Mouse (Mus musculus): ENCODE measurements around the gene Lamb3. TPM values are rescaled to one million over a fixed set of nuclear protein-coding genes. Genes with fewer than 3 reads are reported as not detected.

The Lamb3 gene
- polyA plus RNA-seq, 1 experiment = 1.0 TPM

- DNase-seq (ENCODE audit: extremely low spot score in 1 of 2, low spot score in 1 of 2) = no peak
Measured at GRCm38 (mm10) chr1:193200640-193201382, 6.7 kb upstream of the Lamb3 start.

GRCm38 (mm10) chr1:193201383-193201778 lies 6.1 kb upstream of the Lamb3 start, which contains the start of gene Traf3ip3:
Gene Traf3ip3, minus strand, starts transcription at chr1:193201703.
- DNase-seq (ENCODE audit: extremely low spot score in 1 of 2, low spot score in 1 of 2) = no peak

- DNase-seq (ENCODE audit: extremely low spot score in 1 of 2, low spot score in 1 of 2) = no peak
Measured at GRCm38 (mm10) chr1:193203821-193204220, 3.7 kb upstream of the Lamb3 start.

DNA sequence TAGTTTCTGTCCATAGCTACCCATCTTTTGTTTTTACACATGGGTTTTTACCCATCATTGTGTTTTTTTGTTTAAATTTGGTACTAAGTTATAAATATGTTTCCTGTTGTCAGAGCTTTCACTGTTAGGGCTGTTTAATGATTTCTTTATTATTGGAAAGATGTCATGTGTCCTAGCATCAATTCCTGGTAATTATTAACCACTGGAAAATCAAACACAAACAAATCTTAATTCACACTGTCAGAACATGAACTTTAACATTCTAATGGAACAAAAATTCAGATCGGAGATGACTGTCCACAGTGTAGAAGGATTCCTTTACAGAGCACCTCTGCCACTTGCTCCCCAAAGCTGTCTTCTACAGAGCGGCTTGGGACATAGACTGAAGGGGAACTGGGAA lies 2.1 kb upstream of the Lamb3 start:
- DNase-seq (ENCODE audit: extremely low spot score in 1 of 2, low spot score in 1 of 2) = no peak

DNA sequence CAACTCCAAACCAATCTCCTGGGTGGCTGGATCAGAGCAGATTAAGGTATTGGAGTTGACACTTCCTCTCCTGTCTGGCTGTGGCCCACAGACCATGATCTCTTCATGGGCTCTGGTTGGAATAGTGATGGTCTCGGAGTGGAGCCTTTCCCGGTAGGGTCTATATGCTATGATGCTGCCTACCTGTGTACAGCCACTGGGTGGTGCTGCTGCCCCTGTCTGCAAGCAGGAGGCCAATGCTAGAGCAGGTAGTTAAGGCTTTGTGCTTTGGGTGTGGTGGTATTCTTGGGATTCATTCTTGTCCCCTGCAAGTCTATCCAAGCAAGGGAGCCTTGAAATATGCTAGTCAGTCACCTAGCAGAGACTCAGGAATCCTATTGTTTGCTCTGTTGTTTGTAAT lies 679 bp downstream of the Lamb3 start:
- DNase-seq (ENCODE audit: extremely low spot score in 1 of 2, low spot score in 1 of 2) = peak; percentile 13 to 78

DNA sequence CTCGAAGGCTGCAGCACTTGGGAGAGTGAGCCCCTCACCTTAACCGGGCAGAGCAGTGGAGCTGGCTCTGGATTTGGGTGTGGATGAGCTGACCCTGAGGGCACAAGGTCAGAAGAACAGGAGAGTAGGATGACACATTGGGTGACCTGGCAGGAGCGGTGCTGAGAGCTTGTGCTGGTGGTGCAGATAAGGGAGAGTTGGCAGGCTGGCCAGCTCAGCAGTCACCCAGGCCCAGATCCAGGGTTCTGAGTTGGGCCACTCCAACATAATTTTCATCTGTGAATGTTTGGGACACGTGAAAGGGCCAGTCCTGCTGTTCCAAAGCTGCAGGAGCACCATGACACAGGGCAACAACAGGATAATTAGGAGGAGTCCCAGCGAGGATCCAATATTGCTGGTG lies 3.9 kb downstream of the Lamb3 start:
- DNase-seq (ENCODE audit: extremely low spot score in 1 of 2, low spot score in 1 of 2) = no peak

DNA sequence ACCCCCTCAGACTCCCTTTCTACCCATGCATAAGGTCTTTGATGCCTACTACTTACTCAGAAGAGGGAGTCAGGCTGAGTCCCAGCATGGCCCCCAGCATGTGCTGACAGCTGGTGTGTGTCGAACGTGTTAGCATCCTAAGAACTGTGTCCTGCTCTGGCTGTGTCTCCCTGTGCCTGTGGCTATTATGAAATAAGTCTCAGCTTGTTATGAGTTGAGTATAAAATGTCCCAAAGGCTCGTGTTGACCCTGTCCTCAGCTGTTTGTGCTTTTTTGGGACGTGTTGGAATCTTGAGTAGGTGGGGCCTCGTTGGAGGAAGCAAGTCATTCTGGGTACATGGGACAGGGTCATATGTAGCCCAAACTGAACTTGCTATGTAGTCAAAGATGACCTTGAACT lies 6.6 kb downstream of the Lamb3 start:
- DNase-seq (ENCODE audit: extremely low spot score in 1 of 2, low spot score in 1 of 2) = no peak

DNA sequence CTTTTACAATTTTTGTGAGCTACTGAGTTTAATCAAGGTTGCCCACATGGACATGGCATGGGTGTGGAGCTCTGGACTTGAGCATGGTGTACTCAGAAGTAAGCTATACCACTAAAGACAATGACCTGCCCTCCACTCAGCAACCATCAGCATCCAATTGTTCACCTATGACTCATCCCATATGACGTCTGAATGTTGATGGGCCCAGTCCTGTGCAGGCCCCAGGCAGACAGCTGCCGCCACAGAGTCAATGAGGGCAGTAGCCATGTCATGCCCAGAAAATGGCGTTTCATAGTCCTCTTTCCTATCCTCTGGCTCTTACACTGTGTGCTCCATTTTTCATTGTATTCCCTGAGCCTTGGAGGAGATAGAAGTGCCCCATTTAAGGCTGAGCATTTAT lies 8.5 kb downstream of the Lamb3 start:
- DNase-seq (ENCODE audit: extremely low spot score in 1 of 2, low spot score in 1 of 2) = no peak

GRCm38 (mm10) chr1:193220408-193220807 lies 12.9 kb downstream of the Lamb3 start:
- DNase-seq (ENCODE audit: extremely low spot score in 1 of 2, low spot score in 1 of 2) = no peak

DNA sequence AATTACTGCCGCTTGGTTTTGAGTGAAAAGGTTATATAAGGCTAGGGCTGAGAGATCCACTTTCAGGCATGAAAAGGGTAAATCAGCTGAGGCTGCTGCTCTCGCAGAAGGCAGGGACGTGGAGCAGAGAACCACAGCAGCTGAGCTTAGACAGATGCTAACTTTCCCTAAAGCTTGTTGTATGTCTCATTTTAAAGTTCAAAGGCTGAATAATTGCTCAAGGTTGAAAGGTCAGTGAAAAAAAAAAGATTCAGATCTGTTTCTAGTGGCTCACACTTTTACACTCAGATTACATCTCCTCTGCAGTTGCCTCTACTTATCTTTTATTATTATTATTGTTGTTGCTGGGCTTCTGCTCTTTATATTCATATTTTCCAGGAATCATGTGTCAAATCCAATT lies 18.0 kb downstream of the Lamb3 start:
- DNase-seq (ENCODE audit: extremely low spot score in 1 of 2, low spot score in 1 of 2) = no peak

DNA sequence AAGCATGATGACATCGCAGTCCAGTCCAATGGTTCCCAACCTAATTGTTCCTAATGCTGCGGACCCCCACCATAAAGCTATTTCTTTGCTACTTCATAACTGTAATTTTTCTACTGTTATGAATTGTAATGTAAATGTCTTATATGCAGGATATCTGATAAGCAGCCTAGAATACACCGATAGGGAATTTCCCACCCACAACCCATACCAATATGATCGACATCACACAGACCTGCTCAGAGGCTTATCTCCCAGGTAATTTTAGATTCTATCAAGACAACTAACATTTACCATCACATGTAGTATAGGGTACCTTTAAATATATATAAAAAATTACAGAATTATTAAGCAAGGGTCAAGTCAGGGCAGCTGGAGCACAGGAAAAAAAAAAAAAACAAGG lies 18.6 kb downstream of the Lamb3 start:
- no peak for DNase-seq (ENCODE audit: extremely low spot score in 1 of 2, low spot score in 1 of 2)

DNA sequence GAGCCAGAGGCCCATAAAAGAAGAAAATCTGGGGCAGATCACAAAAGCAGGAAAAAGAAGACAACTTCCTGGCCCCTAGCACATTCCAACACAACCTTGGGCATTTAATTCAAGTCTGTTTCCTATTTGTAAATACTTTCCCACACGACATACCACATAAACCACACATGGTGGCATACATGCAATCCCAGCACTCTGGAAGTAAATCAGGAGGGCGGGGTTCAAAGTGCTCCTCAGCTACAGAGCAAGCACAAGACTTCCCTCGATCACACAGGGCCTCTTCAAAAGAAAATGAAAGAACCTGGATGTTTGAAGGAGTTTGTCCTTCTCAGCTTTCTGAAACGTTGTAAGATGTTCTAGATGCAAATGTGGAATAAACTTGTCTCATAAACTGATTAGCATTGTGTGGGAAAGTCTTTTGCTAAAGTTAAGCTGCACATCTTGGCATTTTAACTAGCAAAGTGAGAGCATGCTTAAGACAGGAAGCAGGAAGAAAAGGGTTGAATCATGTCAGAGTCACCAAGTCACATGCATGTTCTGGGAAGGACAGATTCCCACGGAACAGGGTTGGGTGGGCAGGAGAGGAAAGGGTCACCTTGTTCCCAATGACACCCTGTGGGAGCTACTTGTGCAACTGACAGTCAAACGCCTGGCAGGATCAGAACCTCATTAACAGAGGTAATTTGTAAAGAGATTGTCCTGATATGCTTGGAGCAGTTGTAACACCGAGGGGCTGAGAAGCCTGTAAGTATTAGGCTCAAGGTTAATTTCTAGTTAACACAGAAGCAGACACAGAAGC lies 19.4 kb downstream of the Lamb3 start:
- DNase-seq (ENCODE audit: extremely low spot score in 1 of 2, low spot score in 1 of 2) = peak in 1 of 2 experiments; percentile 27

GRCm38 (mm10) chr1:193227537-193227936 lies 20.0 kb downstream of the Lamb3 start:
- no peak for DNase-seq (ENCODE audit: extremely low spot score in 1 of 2, low spot score in 1 of 2)

GRCm38 (mm10) chr1:193229570-193229969 lies 22.1 kb downstream of the Lamb3 start:
- DNase-seq (ENCODE audit: extremely low spot score in 1 of 2, low spot score in 1 of 2) = no peak

DNA sequence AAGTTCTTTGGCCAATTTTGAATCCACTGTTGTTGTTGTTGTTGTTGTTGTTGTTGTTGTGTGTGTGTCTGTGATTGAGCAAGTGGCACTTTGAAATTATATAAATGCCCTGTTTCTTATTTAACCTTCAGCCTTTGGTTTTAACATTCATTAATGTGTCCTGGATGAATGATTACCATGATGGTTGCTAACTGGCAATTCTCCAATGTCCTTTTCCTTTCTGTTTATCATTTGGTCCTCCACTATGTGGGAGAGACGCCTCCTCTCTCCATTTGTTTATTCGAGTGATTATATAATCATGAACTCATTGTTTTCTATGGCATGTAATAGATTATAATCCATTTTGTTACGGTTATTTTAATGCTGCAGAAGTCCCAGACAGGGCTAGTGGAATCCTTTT lies 23.0 kb downstream of the Lamb3 start:
- no peak for DNase-seq (ENCODE audit: extremely low spot score in 1 of 2, low spot score in 1 of 2)

DNA sequence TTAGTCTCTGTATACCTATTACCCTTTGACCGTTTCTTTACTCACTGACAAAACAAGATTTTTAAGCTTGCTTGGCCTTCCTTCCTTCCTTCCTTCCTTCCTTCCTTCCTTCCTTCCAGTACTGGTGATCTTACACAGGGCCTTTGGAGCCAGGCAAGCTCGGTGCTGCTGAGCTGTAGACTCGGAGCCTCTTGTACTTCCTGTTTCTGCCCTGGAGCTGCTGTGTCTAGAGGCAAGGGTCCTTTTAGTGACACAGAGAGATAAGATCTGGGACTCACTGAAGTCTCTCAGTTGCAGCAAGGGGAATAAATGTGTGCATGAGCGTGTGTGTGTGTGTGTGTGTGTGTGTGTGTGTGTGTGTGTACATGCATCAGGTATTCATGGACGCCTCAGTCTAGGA lies 23.4 kb downstream of the Lamb3 start:
- no peak for DNase-seq (ENCODE audit: extremely low spot score in 1 of 2, low spot score in 1 of 2)

- no peak for DNase-seq (ENCODE audit: extremely low spot score in 1 of 2, low spot score in 1 of 2)
Measured at GRCm38 (mm10) chr1:193232732-193233131, 25.2 kb downstream of the Lamb3 start.

GRCm38 (mm10) chr1:193234130-193234645 lies 26.7 kb downstream of the Lamb3 start:
- DNase-seq (ENCODE audit: extremely low spot score in 1 of 2, low spot score in 1 of 2) = no peak

GRCm38 (mm10) chr1:193234930-193235329 lies 27.4 kb downstream of the Lamb3 start:
- DNase-seq (ENCODE audit: extremely low spot score in 1 of 2, low spot score in 1 of 2) = no peak

GRCm38 (mm10) chr1:193238426-193238825 lies 30.9 kb downstream of the Lamb3 start:
- DNase-seq (ENCODE audit: extremely low spot score in 1 of 2, low spot score in 1 of 2) = no peak

GRCm38 (mm10) chr1:193241436-193241835 lies 33.9 kb downstream of the Lamb3 start:
- DNase-seq (ENCODE audit: extremely low spot score in 1 of 2, low spot score in 1 of 2) = no peak

GRCm38 (mm10) chr1:193242238-193242637 lies 34.7 kb downstream of the Lamb3 start:
- DNase-seq (ENCODE audit: extremely low spot score in 1 of 2, low spot score in 1 of 2) = peak; percentile 90 to 92
